Mouse (Mus musculus) MEL (cell line): ENCODE measurements around the gene Inpp5k.

ENCODE experiments used
- CHD2 ChIP-seq: IDR thresholded peaks from 2 replicates; pipeline ENCODE4 v1.6.1; 2011; ENCODE audit warnings: low read length, improper control_type of control experiment
- CTCF ChIP-seq, 3 experiments: IDR thresholded peaks in 2 of 3; conservative IDR thresholded peaks in 1 of 3; 2 replicates each; pipeline ENCODE4 v1.5.1; 2011 to 2012; ENCODE audit warnings: low read length in 3 of 3, low read depth in 2 of 3, mild to moderate bottlenecking in 2 of 3, improper control_type of control experiment in 1 of 3, inconsistent platforms in 1 of 3, mixed read lengths in 1 of 3, moderate library complexity in 1 of 3; ENCODE audit not compliant: control insufficient read depth in 1 of 3, insufficient read depth in 1 of 3, poor library complexity in 1 of 3, severe bottlenecking in 1 of 3
- E2F4 ChIP-seq: IDR thresholded peaks from 2 replicates; pipeline ENCODE4 v1.6.1; 2011; ENCODE audit warnings: low read depth, low read length, improper control_type of control experiment, borderline replicate concordance
- ELF1 ChIP-seq: IDR thresholded peaks from 2 replicates; pipeline ENCODE4 v1.6.1; 2014; ENCODE audit warnings: low read depth, mild to moderate bottlenecking, inconsistent platforms, low read length, improper control_type of control experiment, moderate library complexity
- EP300 ChIP-seq, 2 experiments: IDR thresholded peaks; 2 replicates each; pipeline ENCODE4 v1.6.1; 2011; ENCODE audit warnings: improper control_type of control experiment in 2 of 2, low read length in 2 of 2, low read depth in 1 of 2, mild to moderate bottlenecking in 1 of 2
- HCFC1 ChIP-seq: IDR thresholded peaks from 2 replicates; pipeline ENCODE4 v1.6.1; 2012; ENCODE audit warnings: low read depth, mild to moderate bottlenecking, inconsistent platforms, low read length, improper control_type of control experiment, moderate library complexity
- MXI1 ChIP-seq: IDR thresholded peaks from 2 replicates; pipeline ENCODE4 v1.6.1; 2011; ENCODE audit warnings: mild to moderate bottlenecking, low read depth, low read length, improper control_type of control experiment
- MYC ChIP-seq: IDR thresholded peaks from 2 replicates; pipeline ENCODE4 v1.6.1; 2011; ENCODE audit warnings: low read depth, mild to moderate bottlenecking, low read length, improper control_type of control experiment, moderate library complexity
- POLR2A ChIP-seq, 2 experiments: IDR thresholded peaks; 2 replicates each; pipeline ENCODE4 v1.6.1; 2011 to 2012; ENCODE audit warnings: low read length in 2 of 2, mild to moderate bottlenecking in 2 of 2, control low read depth in 1 of 2, improper control_type of control experiment in 1 of 2, low read depth in 1 of 2, moderate library complexity in 1 of 2; ENCODE audit not compliant: control insufficient read depth in 1 of 2, insufficient read depth in 1 of 2, poor library complexity in 1 of 2
- POLR2AphosphoS2 ChIP-seq: IDR thresholded peaks from 2 replicates; pipeline ENCODE4 v1.6.1; 2011; ENCODE audit warnings: low read length, improper control_type of control experiment
- SIN3A ChIP-seq: IDR thresholded peaks from 2 replicates; pipeline ENCODE4 v1.6.1; 2012; ENCODE audit warnings: low read length, improper control_type of control experiment, inconsistent platforms
- USF1 ChIP-seq: IDR thresholded peaks from 2 replicates; pipeline ENCODE4 v1.6.1; 2014; ENCODE audit warnings: low read depth, mild to moderate bottlenecking, inconsistent platforms, low read length, improper control_type of control experiment, moderate library complexity
- ZMIZ1 ChIP-seq: IDR thresholded peaks from 2 replicates; pipeline ENCODE4 v1.6.1; 2012; ENCODE audit warnings: low read depth, mild to moderate bottlenecking, inconsistent platforms, low read length, improper control_type of control experiment, moderate library complexity

GRCm38 (mm10) chr11:75595404-75595803, 35.4 kb upstream of the Inpp5k start:
- TF ChIP-seq E2F4 (no peak), CTCF (IDR thresholded peaks at IDR 0.05 in 2 of 3, conservative IDR thresholded peaks at IDR 0.05 in 1 of 3; ENCODE audit: control insufficient read depth in 1 of 3, insufficient read depth in 1 of 3, low read depth in 2 of 3, low read length in 3 of 3, poor library complexity in 1 of 3, severe bottlenecking in 1 of 3) (no peak), POLR2A (IDR thresholded peaks at IDR 0.05; ENCODE audit: control insufficient read depth in 1 of 2, insufficient read depth in 1 of 2, low read depth in 1 of 2, low read length in 2 of 2, poor library complexity in 1 of 2) (no peak), EP300 (IDR thresholded peaks at IDR 0.05; ENCODE audit: low read depth in 1 of 2, low read length in 2 of 2) (peak; percentile 54 to 55; a peak in 2 of 4 replicates), POLR2AphosphoS2 (no peak), CHD2 (no peak), MYC (no peak), ELF1 (no peak), SIN3A (peak; percentile 41), USF1 (no peak), HCFC1 (no peak), MXI1 (no peak), ZMIZ1 (no peak)
